1 mouse cellular context compared by ENCODE assay signal in the genomic region with DNA sequence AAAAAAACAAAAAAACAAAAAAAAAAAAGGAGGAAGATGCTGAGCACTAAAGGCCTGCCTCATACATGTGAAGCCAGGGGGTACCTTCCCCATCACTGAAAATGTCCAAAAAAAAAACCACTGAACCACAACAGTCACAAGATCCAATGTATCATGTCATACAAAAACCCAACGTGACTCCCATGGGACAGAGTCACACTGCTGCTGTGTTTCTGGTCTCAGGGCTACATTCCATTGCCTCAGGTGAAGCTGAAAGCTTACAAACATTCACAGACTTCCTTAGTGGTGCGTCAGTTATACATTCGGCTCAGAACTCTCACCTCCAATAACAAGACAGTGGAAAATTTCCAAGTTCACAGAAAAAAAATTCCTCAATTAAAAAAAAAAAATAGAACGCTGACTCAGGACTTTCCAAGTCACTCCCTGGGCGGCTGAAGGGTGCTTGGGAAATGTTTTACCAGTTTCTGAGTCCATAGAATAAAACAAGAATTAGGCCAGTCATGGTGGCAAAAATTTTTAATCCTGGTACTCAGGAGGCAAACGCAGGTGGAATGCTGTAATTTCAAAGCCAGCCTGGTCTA.
TF ChIP-seq lines count a peak whose summit lies in the region.

No protein-coding gene starts in this region.

TF ChIP-seq in CH12.LX, 34 proteins besides CTCF, POLR2A, EP300 and RAD21 (continued from another document):
- TF ChIP-seq USF1 (IDR thresholded peaks at IDR 0.05; ENCODE audit: low read depth, low read length) (no peak), E2F4 (IDR thresholded peaks at IDR 0.05; ENCODE audit: insufficient replicate concordance, low read depth, low read length) (no peak), ZNF384 (IDR thresholded peaks at IDR 0.05; ENCODE audit: low read depth, low read length) (peak; percentile 89), USF2 (conservative IDR thresholded peaks at IDR 0.05; ENCODE audit: low read depth, low read length) (no peak), RCOR1 (conservative IDR thresholded peaks at IDR 0.05; ENCODE audit: low read depth, low read length) (no peak), ZC3H11A (IDR thresholded peaks at IDR 0.05; ENCODE audit: low read depth, low read length) (no peak), MXI1 (IDR thresholded peaks at IDR 0.05; ENCODE audit: low read depth, low read length) (peak; percentile 45; the same call in 1 of the 2 replicates), NRF1 (IDR thresholded peaks at IDR 0.05; ENCODE audit: low read depth, low read length) (no peak), TCF12 (IDR thresholded peaks at IDR 0.05; ENCODE audit: low read depth, low read length) (peak; percentile 82; the same call in 1 of the 2 replicates), MYC (IDR thresholded peaks at IDR 0.05; ENCODE audit: low read depth, low read length) (no peak), TBP (conservative IDR thresholded peaks at IDR 0.05; ENCODE audit: low read depth, low read length) (no peak), HCFC1 (IDR thresholded peaks at IDR 0.05; ENCODE audit: low read depth, low read length) (no peak), PAX5 (IDR thresholded peaks at IDR 0.05; ENCODE audit: low read length) (no peak), MEF2A (IDR thresholded peaks at IDR 0.05; ENCODE audit: borderline replicate concordance, low read depth, low read length) (peak; percentile 67; the same call in 1 of the 2 replicates), ZMIZ1 (IDR thresholded peaks at IDR 0.05; ENCODE audit: low read depth, low read length) (no peak), UBTF (IDR thresholded peaks at IDR 0.05; ENCODE audit: low read depth, low read length) (no peak), CHD2 (IDR thresholded peaks at IDR 0.05; ENCODE audit: low read length) (peak; percentile 56; the same call in 1 of the 2 replicates)
